Mouse (Mus musculus) heart, adult 2 months (tissue): Measurements from ENCODE around the gene Afg3l1.

Source experiments
- CTCF ChIP-seq: fragments of 200-600 bp; IDR thresholded peaks from 2 replicates; pipeline ENCODE4 v1.8.1; 2022; ENCODE audit warnings: antibody characterized with exemption, mild to moderate bottlenecking, moderate library complexity
- POLR2A ChIP-seq: fragments of 200-500 bp; IDR thresholded peaks from 2 replicates; pipeline ENCODE4 v1.6.1; 2011; ENCODE audit warnings: mild to moderate bottlenecking, low read depth, low read length, control low read depth; ENCODE audit not compliant: insufficient read depth

- no peak for TF ChIP-seq POLR2A
- no peak for TF ChIP-seq CTCF
Observed at GRCm38 (mm10) chr8:123432381-123432780, 45.3 kb upstream of the Afg3l1 start.
